Mouse (Mus musculus) forebrain, postnatal 0 days (tissue): ENCODE measurements around the gene Hist1h2bb. TPM values are rescaled to one million over a fixed set of nuclear protein-coding genes. Genes with fewer than 3 reads are reported as not detected.

Source experiments
- ATAC-seq: fragments of 200-750 bp; cut with Nextera tagmentation; 2 replicates; pipeline ENCODE4 v1.8.0; 2017; ENCODE audit warnings: mild to moderate bottlenecking, moderate library complexity
- DNase-seq: peaks from one replicate; pipeline ENCODE4 v3.0.0-alpha.2; 2015
- H3K27ac ChIP-seq: fragments of 300-500 bp; sonication (generic); 2 replicates; pipeline ENCODE4 v1.5.1; 2014; ENCODE audit warnings: low read depth, mild to moderate bottlenecking, antibody characterized with exemption, low read length, moderate library complexity, mixed read lengths
- H3K27me3 ChIP-seq: fragments of 300-500 bp; sonication (generic); 2 replicates; pipeline ENCODE4 v1.6.1; 2014; ENCODE audit warnings: mild to moderate bottlenecking, low read length, mixed read lengths; ENCODE audit not compliant: insufficient read depth
- H3K36me3 ChIP-seq: fragments of 300-500 bp; sonication (generic); 2 replicates; pipeline ENCODE4 v1.6.1; 2014; ENCODE audit warnings: mild to moderate bottlenecking, moderate library complexity; ENCODE audit not compliant: insufficient read depth
- H3K4me1 ChIP-seq: fragments of 300-500 bp; sonication (generic); 2 replicates; pipeline ENCODE4 v1.6.1; 2014; ENCODE audit warnings: antibody characterized with exemption; ENCODE audit not compliant: insufficient read depth
- H3K4me2 ChIP-seq: fragments of 300-500 bp; sonication (generic); 2 replicates; pipeline ENCODE4 v1.6.1; 2014; ENCODE audit warnings: low read depth, mild to moderate bottlenecking, moderate library complexity
- H3K4me3 ChIP-seq: fragments of 300-500 bp; sonication (generic); 2 replicates; pipeline ENCODE4 v1.5.1; 2014; ENCODE audit warnings: low read depth, low read length, mixed read lengths
- H3K9ac ChIP-seq: fragments of 300-500 bp; sonication (generic); 2 replicates; pipeline ENCODE4 v1.6.1; 2014; ENCODE audit warnings: mild to moderate bottlenecking
- H3K9me3 ChIP-seq: fragments of 300-500 bp; sonication (generic); 2 replicates; pipeline ENCODE4 v1.6.1; 2016; ENCODE audit warnings: low read length
- CTCF ChIP-seq: sonication (generic); IDR thresholded peaks from 2 replicates; pipeline ENCODE4 v1.5.1; 2016; ENCODE audit warnings: antibody characterized with exemption, control low read depth, low read depth
- WGBS: fragments of 180-500 bp; shearing (Covaris S2); extraction: QIAGEN DNeasy Blood & Tissue Kit; methylation state at CpG from one replicate; pipeline ENCODE4 v1.1.7; 2014; 5-methylcytosine and 5-hydroxymethylcytosine counted together
- polyA plus RNA-seq: library from polyadenylated mRNA; unstranded; fragments of >200 nt; fragmentation: Nextera tagmentation; extraction: Ambion mirVana; gene quantifications from 2 replicates; pipeline ENCODE4 v1.2.1, GENCODE M21; 2015
- total RNA-seq: library from RNA; depleted of rRNA; stranded (reverse); fragments of >200 nt; gene quantifications from 2 replicates; pipeline ENCODE4 v1.2.3, GENCODE M21; 2014

Gene Hist1h2bb
- total and polyA plus RNA-seq, 2 experiments from 2014 or later = 647 TPM; not detected in 1

DNA sequence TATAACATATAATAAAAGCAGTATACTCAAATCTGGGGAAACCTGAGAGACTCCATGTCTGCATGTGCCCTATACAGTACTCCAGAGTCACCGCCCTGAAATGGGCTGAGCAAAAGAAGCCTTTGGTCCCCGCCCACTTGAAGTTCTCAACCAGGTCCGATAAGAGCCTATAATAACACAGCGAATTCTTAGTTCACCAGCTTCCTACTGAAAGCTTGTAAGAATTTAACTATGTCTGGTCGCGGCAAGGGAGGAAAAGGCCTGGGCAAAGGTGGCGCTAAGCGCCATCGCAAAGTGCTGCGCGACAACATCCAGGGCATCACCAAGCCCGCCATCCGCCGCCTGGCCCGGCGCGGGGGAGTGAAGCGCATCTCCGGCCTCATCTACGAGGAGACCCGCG lies 10.3 kb downstream of the Hist1h2bb start, which contains the start of gene Hist1h4b:
Hist1h4b (plus strand) TSS at position 224 of the 400 bp plus-strand sequence.
- Histone ChIP-seq H3K4me2 (peak within 1 kb of the TSS; percentile 62), H3K4me1 (peaks cover 6% of the 10 kb centered on the region; the same call in 1 of the 2 replicates), H3K27me3 (no peaks in the 10 kb centered on the region), H3K9me3 (no peaks in the 10 kb centered on the region), H3K9ac (peak within 1 kb of the TSS; percentile 48), H3K4me3 (peak within 1 kb of the TSS; percentile 36), H3K27ac (peak within 1 kb of the TSS; percentile 79), H3K36me3 (no peaks in the 10 kb centered on the region)
- ATAC-seq (peak; percentile 76), DNase-seq (peak; percentile 94)
- TF ChIP-seq CTCF = 0 out of 2 replicates have a peak, but pooled peaks have one; percentile 14
- under 1% methylated on average over 17 of the region's 22 CpGs for WGBS

DNA sequence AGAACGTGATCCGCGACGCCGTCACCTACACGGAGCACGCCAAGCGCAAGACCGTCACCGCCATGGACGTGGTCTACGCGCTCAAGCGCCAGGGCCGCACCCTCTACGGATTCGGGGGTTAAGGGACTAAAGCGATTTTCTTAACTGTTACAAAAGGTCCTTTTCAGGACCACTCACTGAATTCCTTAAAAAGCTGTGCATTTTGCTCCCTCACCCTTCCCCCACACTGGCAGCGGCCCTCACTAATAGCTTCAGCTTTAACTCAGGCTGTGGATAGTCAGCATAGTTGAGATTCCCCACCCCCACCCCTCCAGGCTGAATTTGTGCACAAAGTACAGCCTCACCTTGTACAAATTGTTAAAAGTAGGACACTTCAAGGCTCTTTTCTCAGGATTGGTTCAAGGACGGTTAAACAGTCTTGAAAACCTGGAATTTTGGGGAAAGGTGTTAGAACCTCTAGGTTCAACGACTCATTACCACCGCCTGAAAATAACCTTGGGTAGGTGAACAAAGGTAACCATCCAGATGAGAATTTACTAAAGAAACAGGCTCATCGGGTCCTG lies 10.8 kb downstream of the Hist1h2bb start:
- Histone ChIP-seq H3K36me3 (no peaks in the 10 kb centered on the region), H3K9me3 (no peaks in the 10 kb centered on the region), H3K4me3 (peak overlapping the region; percentile 36), H3K9ac (peak overlapping the region; percentile 48), H3K4me1 (peaks cover 6% of the 10 kb centered on the region; the same call in 1 of the 2 replicates), H3K4me2 (peak overlapping the region; percentile 62), H3K27ac (peak overlapping the region; percentile 79), H3K27me3 (no peaks in the 10 kb centered on the region)
- 2% methylated on average over 18 of the region's 23 CpGs for WGBS
- peak; percentile 38 for DNase-seq
- ATAC-seq = peak; percentile 18
- TF ChIP-seq CTCF = no peak

DNA sequence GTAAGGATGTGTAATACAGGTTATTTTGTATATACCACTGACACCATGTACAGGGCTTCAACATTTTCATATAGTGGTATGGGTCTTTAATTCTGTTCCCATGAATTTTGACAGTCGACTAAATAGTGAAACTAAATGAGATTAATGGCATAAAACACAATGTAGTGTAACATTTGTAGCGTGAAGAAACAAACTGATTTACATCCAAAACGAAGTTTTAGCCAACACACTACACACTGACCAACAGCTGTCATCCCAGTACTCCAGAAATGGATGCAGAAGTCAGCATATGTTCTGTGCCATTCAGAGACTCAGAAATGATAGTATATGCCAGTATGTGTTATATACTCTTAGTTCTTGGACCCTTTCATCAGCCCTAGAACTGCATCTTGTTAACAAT lies 11.4 kb downstream of the Hist1h2bb start:
- Histone ChIP-seq H3K9ac (no peak overlapping the region), H3K27ac (no peak overlapping the region), H3K27me3 (no peaks in the 10 kb centered on the region), H3K4me3 (no peak overlapping the region), H3K4me2 (no peak overlapping the region), H3K4me1 (peaks cover 7% of the 10 kb centered on the region; the same call in 1 of the 2 replicates), H3K9me3 (no peaks in the 10 kb centered on the region), H3K36me3 (no peaks in the 10 kb centered on the region)
- TF ChIP-seq CTCF = no peak
- DNase-seq (no peak), ATAC-seq (no peak)
- WGBS = 42% methylated on average over 3 of the region's 3 CpGs

GRCm38 (mm10) chr13:23759251-23759771 lies 12.8 kb downstream of the Hist1h2bb start:
- 70% methylated on average over 3 of the region's 3 CpGs for WGBS
- H3K4me2 ChIP-seq = no peak overlapping the region
- H3K4me3 ChIP-seq = no peak overlapping the region
- no peaks in the 10 kb centered on the region for H3K36me3 ChIP-seq
- no peak for TF ChIP-seq CTCF
- H3K27me3 ChIP-seq = no peaks in the 10 kb centered on the region
- H3K9me3 ChIP-seq = no peaks in the 10 kb centered on the region
- DNase-seq (no peak), ATAC-seq (no peak)
- H3K9ac ChIP-seq = no peak overlapping the region
- H3K4me1 ChIP-seq = peaks cover 15% of the 10 kb centered on the region
- no peak overlapping the region for H3K27ac ChIP-seq

DNA sequence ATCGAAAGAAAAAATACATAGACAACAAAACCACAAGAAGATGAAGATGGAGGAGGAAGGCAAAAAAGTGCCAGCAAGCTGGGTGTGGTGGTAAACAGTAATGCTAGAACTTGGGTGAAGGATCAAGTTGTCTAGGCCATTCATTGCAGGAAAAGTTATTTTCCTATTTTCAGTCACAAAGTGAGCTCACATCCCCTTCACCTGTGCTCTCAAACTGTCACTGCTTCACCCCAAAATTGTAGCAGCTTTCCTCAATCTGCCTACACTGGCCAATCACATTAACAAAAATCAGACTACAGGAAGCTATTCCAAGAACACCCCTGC lies 13.3 kb downstream of the Hist1h2bb start:
- H3K9ac ChIP-seq = 0 out of 2 replicates have a peak overlapping the region, but pooled peaks have one; percentile 57
- DNase-seq = no peak
- ATAC-seq = no peak
- H3K4me1 ChIP-seq = peaks cover 17% of the 10 kb centered on the region
- H3K27me3 ChIP-seq = no peaks in the 10 kb centered on the region
- no peaks in the 10 kb centered on the region for H3K9me3 ChIP-seq
- peak overlapping the region; percentile 83; the same call in 1 of the 2 replicates for H3K27ac ChIP-seq
- H3K36me3 ChIP-seq = no peaks in the 10 kb centered on the region
- TF ChIP-seq CTCF = no peak
- H3K4me2 ChIP-seq = no peak overlapping the region; the same call in 1 of the 2 replicates
- H3K4me3 ChIP-seq = no peak overlapping the region
- 80% methylated on average over 1 of the region's 1 CpGs for WGBS

- no peaks in the 10 kb centered on the region for H3K36me3 ChIP-seq
- ATAC-seq (peak; percentile 28), DNase-seq (peak; percentile 56)
- peak overlapping the region; percentile 57 for H3K9ac ChIP-seq
- peak overlapping the region; percentile 77 for H3K4me2 ChIP-seq
- H3K4me3 ChIP-seq = peak overlapping the region; percentile 52
- TF ChIP-seq CTCF = peak; percentile 47
- peak overlapping the region; percentile 83 for H3K27ac ChIP-seq
- 2% methylated on average over 19 of the region's 27 CpGs for WGBS
- H3K27me3 ChIP-seq = no peaks in the 10 kb centered on the region
- H3K9me3 ChIP-seq = no peaks in the 10 kb centered on the region
- peaks cover 17% of the 10 kb centered on the region for H3K4me1 ChIP-seq
Observed at GRCm38 (mm10) chr13:23760240-23760971, 13.9 kb downstream of the Hist1h2bb start.
